Mouse (Mus musculus) embryonic facial prominence, embryonic 11.5 days (tissue): ENCODE data around the gene Il12rb1. TPM values are rescaled to one million over a fixed set of nuclear protein-coding genes. Genes with fewer than 3 reads are reported as not detected.

Experiments used
- microRNA-seq: library from miRNA; unstranded; fragments of <30 nt; microRNA quantifications from one replicate; pipeline ENCODE4, GENCODE M21; 2016; ENCODE audit warnings: borderline number of aligned reads
- polyA plus RNA-seq: library from polyadenylated mRNA; unstranded; fragments of >200 nt; fragmentation: Nextera tagmentation; extraction: Ambion mirVana; gene quantifications from 2 replicates; pipeline ENCODE4 v1.2.1, GENCODE M21; 2014

Gene Il12rb1
- polyA plus RNA-seq, 1 experiment from 2014 or later, result 0.10 TPM

Small RNA genes lying within 50 kb of the gene (microRNA-seq; reads per million reads assigned to microRNA genes)
- not detected for gene Mir7240

Other genes with a start within 250 kb of the Il12rb1 start
- gene Isyna1, start 214.1 kb upstream of the Il12rb1 start, polyA plus RNA-seq, result 79.0 and 87.9 TPM in 2 replicates
- gene Ssbp4, start 199.6 kb upstream of the Il12rb1 start, polyA plus RNA-seq, result 108 and 123 TPM in 2 replicates
- 0.32 and 0.98 TPM in 2 replicates for gene Lrrc25, start 192.3 kb upstream of the Il12rb1 start, polyA plus RNA-seq
- 0.20 TPM in 1 of 2 replicates, not detected in the other for gene Gdf15, start 176.0 kb upstream of the Il12rb1 start, polyA plus RNA-seq
- gene Pgpep1, start 148.1 kb upstream of the Il12rb1 start, polyA plus RNA-seq, result 59.8 and 71.3 TPM in 2 replicates
- 323 and 334 TPM in 2 replicates for gene Lsm4, start 135.2 kb upstream of the Il12rb1 start, polyA plus RNA-seq
- gene Jund, start 109.5 kb upstream of the Il12rb1 start, polyA plus RNA-seq, result 94.2 and 104 TPM in 2 replicates
- not detected in 2 replicates for gene Iqcn, start 105.0 kb upstream of the Il12rb1 start, polyA plus RNA-seq
- gene Gm3336, start 89.9 kb upstream of the Il12rb1 start, polyA plus RNA-seq, result not detected in 2 replicates
- 0.06 and 0.20 TPM in 2 replicates for gene Pde4c, start 84.7 kb upstream of the Il12rb1 start, polyA plus RNA-seq
- 24.8 and 31.6 TPM in 2 replicates for gene Rab3a, start 53.8 kb upstream of the Il12rb1 start, polyA plus RNA-seq
- 25.8 and 33.5 TPM in 2 replicates for gene Mpv17l2, start 47.5 kb upstream of the Il12rb1 start, polyA plus RNA-seq
- gene Pik3r2, start 31.7 kb upstream of the Il12rb1 start, polyA plus RNA-seq, result 30.1 and 33.4 TPM in 2 replicates
- gene Mast3, start 3.4 kb upstream of the Il12rb1 start, polyA plus RNA-seq, result 8.3 and 9.7 TPM in 2 replicates
- 5.1 and 5.3 TPM in 2 replicates for gene Arrdc2, start 31.3 kb downstream of the Il12rb1 start, polyA plus RNA-seq
- gene Kcnn1, start 54.8 kb downstream of the Il12rb1 start, polyA plus RNA-seq, result 2.9 and 4.0 TPM in 2 replicates
- 149 and 150 TPM in 2 replicates for gene Ccdc124, start 65.5 kb downstream of the Il12rb1 start, polyA plus RNA-seq
- 0.27 and 0.43 TPM in 2 replicates for gene Slc5a5, start 84.3 kb downstream of the Il12rb1 start, polyA plus RNA-seq
- 3,270 and 3,568 TPM in 2 replicates for gene Rpl18a, start 89.0 kb downstream of the Il12rb1 start, polyA plus RNA-seq
- 24.9 and 32.5 TPM in 2 replicates for gene Map1s, start 97.5 kb downstream of the Il12rb1 start, polyA plus RNA-seq